Mouse (Mus musculus): ENCODE data around the gene Slc22a14.

The Slc22a14 gene

DNA sequence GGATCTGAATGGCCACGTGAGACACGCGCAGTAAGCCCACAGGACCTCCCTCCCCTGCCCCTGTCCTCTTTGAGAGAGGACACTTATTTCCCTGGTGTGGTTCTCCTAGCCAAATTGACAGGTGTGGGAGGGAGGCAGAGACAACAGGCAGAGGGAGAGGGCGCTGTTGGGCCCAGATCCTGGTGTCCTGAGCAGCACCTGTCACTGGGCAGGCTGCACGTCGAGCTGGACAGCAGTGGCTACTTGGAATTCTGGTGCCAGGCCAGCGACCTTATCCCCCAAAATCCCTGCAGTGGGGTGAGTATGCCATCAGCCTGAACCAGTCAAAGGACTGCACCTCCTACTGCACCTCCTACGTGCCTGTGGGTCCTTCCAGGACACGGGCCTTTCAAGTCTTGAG, 222.0 kb downstream of the Slc22a14 start:
- no peak for DNase-seq (ENCODE audit: low read depth, low spot score)

DNA sequence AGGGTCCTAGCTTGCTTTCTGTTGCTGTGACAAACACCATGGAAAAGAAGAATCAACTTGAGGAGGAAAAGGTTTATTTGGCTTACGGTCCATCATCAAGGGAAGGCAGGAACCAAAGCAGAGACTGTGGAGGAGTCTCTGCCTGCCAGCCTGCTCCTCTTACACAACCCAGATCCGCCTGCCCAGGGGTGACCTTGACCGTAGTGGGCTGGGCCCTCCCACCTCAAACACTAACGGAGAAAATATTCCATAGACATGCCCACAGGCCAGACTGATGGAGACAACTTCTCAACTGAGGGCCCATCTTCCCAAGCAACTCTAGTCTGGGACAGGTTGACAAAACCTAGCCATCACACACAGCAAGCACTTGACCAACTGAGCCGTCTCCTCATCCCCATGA, 223.3 kb downstream of the Slc22a14 start:
- no peak for DNase-seq (ENCODE audit: low read depth, low spot score)

DNA sequence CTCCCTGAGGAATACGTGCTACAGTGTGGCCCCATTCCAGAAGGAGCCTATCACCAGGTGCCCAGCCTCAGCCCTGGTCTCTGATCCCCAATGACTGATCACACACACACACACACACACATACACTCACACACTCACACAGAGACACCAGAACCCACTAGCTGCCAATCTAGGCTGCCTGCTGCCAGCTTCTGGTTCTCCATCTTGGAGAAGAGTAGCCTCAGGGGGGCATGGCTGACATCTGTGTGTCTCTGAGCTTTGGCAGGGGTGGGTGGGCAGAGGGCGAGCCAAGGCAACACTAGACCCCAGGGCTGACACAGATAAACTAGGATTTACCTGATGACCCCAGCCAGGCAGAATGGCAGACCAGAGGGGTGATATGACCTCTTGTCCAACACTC, 226.5 kb downstream of the Slc22a14 start:
- no peak for DNase-seq (ENCODE audit: low read depth, low spot score)

DNA sequence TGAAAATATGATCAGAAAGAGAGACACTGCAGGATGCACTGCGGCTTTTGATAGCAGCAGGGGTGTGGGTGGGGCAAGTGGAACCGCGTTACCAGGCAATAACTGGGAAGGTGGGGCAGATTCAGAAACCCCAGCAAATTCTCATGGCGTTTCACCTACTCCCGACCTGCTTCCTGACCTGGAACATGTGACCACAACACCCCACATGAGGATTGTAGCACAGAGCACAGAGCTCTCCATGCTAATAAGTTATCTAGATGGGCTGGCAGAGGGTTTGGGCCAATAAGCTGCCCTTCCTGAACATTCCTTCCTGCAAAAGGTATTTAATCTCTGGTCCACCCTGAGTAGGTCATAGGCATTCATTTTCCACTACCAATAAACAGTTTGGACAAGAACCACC, 234.7 kb downstream of the Slc22a14 start:
- DNase-seq (ENCODE audit: low read depth, low spot score), result no peak

DNA sequence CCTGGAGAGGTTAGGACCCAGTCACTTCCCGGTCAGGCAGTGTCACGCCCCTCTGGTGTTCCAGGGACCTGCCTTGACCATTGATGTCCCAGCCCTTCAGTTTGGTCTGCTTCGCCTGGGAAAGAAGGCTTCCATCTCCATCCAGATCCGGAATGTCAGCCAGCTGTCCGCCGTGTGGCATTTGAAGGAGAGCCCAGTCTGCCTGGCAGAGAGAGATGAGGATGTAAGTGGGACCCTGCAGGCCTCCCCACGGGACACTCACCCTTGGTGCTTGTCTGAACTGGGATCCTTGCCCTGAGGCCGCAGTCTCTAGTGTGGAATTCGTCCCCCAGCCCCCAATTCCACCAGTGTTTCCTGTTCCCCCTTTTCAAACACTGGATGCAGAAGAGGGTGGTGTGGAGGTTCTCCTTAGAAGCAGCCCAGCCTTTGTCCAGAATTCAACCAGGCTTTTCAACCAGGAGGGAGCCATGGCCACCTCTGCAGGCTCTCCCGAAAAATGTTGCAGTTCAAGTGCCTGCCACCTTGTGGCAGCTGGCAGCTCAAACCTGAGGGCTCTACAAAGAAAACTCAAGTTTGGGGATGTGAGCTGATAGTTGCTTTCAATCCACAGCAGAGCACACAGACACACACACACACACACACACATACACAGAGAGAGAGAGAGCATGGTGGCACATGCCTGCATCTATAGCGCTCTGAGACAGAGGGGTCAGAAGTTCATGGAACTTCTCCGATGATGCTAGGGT, 236.7 kb downstream of the Slc22a14 start:
- no peak for DNase-seq (ENCODE audit: low read depth, low spot score)

DNA sequence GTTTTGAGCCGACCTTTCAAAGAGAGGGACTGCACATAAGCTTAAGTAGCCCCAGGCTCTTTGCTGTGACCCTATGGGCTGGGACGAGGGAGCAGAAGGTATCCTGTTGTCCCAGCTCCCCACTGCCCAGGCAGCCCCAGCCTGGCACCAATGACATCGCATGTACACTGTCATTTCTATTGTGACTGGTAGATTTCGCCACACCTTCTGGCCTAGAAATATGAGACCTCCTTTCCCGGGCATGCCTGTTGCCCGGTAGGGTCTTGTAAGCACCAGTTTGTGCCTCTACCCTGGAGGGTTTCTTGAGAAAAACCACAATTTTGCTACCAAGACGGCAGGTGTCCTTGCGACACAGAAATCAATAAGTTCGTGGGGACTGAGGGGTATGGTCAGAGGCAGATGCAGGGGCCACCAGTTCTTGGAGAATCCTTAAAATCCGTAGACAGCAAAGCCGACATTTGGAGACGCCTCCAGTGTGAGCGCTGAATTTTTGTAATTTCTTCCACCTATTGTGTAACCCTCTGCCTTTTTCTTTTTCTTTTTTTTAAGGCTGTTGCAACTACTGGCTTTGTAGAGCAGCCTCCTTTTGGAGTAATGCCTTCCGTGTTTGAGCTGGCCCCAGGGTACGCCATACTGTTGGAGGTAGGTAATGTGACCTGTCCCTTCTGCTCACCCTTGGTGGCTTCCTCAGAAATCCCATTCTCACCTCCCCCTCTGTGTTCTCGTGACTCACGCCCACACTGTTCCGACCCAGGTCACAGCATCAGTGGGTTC, 242.6 kb downstream of the Slc22a14 start:
- no peak for DNase-seq (ENCODE audit: low read depth, low spot score)

DNA sequence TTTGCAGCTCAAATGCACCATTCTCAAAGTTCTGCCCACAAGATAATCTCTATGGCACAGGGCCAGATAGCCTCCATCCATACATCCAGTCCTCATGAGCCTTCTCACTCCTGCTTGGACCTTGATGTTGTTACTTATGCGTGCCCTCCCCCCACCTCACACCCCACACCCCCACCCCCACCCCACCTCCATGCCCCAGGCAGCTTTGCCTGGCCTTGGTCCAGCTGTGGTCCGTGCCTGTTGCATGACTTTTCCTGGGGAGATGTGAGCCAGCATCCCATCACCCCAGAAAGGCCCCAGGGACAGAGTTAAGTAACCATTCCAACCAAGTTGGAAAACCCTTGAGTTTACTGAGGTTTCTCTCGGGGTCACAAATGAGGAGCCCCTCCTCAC, 245.2 kb downstream of the Slc22a14 start:
- no peak for DNase-seq (ENCODE audit: low read depth, low spot score)
